Mouse (Mus musculus) adrenal gland, postnatal 0 days (tissue): ENCODE measurements around the gene Gm20838. TPM values are rescaled to one million over a fixed set of nuclear protein-coding genes. Genes with fewer than 3 reads are reported as not detected.

ENCODE experiments used
- polyA plus RNA-seq: library from polyadenylated mRNA; unstranded; fragments of >200 nt; fragmentation: Nextera tagmentation; extraction: Ambion mirVana; gene quantifications from 2 replicates; pipeline ENCODE4 v1.2.1, GENCODE M21; 2015

Gm20838 gene
- polyA plus RNA-seq: not detected in 2 replicates

DNA sequence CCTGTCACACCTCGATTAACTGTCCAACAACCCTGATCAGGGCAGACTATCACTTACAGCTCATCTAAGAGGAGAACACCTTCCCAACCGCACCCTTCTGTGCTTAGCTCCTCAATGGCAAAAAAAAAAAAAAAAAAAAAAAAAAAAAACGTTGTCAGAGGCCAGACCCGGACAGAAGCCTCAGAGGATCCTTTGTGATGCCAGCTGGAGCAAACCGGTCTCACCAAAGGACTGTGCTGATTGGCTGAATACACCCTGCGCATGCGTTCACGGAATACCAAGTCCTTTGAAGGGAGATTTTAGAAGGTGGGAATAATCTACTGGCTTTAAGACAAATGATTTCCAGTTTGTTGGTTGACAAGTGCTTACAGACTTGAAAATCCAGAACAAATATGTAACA is at the start of gene Gm20838:
Gene Gm20838 (minus strand): TSS at position 101 of the 400 bp plus-strand sequence.

